Mouse (Mus musculus) ES-E14 (cell line): Measurements from ENCODE around the gene Men1.

Experiments used
- CHD2 ChIP-seq: IDR thresholded peaks from 2 replicates; pipeline ENCODE4 v1.6.1; 2014; ENCODE audit warnings: mild to moderate bottlenecking, low read depth, low read length, inconsistent platforms
- HCFC1 ChIP-seq: IDR thresholded peaks from 2 replicates; pipeline ENCODE4 v1.6.1; 2012; ENCODE audit warnings: low read length, inconsistent platforms, borderline replicate concordance; ENCODE audit not compliant: insufficient read depth
- MAFK ChIP-seq: IDR thresholded peaks from 2 replicates; pipeline ENCODE4 v1.6.1; 2014; ENCODE audit warnings: mild to moderate bottlenecking, low read depth, low read length, inconsistent platforms; ENCODE audit not compliant: insufficient read depth
- ZC3H11A ChIP-seq: IDR thresholded peaks from 2 replicates; pipeline ENCODE4 v1.6.1; 2012; ENCODE audit warnings: low read depth, mild to moderate bottlenecking, inconsistent platforms, low read length, borderline replicate concordance
- ZNF384 ChIP-seq: IDR thresholded peaks from 2 replicates; pipeline ENCODE4 v1.6.1; 2012; ENCODE audit warnings: low read depth, low read length, inconsistent platforms

DNA sequence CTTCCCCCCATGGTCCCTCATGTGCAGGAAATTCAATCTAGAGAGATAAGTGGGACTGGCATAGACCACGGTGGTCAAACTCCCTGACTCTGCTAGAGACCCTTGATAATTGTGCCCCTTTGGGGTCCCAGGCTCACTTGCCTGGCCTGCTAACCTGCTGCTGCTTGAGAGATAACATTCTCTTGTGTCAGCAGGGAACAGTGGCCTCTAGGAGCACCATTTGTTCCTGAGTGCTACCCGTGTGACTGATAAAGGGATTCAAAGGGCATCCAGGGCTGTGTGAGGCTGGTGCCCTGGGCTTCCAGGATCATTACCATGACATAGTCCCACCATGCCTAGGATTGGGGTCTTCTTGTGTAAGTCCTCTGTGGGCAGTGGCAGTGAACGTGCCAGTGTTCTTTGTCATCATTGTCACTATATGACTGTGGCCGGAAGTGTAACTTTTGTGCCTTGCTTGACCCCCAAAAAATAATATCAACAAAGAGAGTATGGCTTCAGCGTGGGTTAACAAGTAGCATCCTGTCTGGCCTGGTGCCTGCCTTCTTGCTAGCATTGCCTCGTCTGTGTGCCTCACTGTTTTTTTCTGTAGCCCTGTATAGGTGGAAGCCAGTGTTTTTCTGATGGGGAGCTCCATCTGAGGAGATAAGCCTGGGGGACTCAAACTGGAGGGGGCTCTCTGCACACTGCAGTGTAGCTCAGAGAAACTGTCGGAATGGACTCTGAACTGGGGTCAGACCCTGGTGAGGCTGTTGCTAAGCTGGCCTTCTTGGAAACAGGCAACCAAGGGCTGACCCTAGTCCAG, 48.9 kb upstream of the Men1 start:
- TF ChIP-seq CHD2 (no peak), ZNF384 (no peak), HCFC1 (no peak), ZC3H11A (no peak), MAFK (no peak)
